Comparison of ENCODE assay signal across 23 mouse cellular contexts in the genomic region with DNA sequence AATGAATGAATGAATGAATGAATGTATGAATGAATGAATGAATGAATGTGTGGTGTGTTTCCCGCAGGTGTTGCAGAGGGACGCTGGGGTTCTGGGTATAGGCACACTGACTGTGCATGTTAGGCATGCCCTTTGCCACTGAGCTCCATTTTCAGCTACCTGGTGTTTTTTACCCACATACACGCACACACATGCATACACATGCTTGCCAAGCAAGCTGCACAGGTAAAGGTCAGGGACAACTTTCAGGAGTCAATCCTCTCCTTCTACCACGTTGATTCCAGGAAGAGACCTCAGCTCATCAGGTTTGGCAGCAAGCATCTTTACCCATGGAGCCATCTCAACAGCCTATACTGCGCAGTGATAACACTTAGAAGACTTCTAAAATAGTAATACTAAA. TPM values are rescaled to one million over a fixed set of nuclear protein-coding genes. Genes with fewer than 3 reads are reported as not detected.
A peak's percentile ranks its signal among the peaks of the same experiment; 100 is the strongest.
DNase-seq lines count a peak whose midpoint lies in the region; ATAC-seq and TF ChIP-seq lines count a peak whose summit lies in the region.
"Had no signal": no experiment of that assay in that cellular context is flagged by ENCODE, and none has a peak within 500 bp of the region (broad histone marks: within the 10 kb centered on the region; RNA-seq: fewer than 3 reads in every experiment).

No protein-coding gene starts in this region.

- H3K9me3 ChIP-seq in heart, embryonic 14.5 days (ENCODE audit: control insufficient read depth, low read length) = no peaks in the 10 kb centered on the region
- H3K9me3 ChIP-seq in liver, embryonic 13.5 days (replicated peaks) = no peaks in the 10 kb centered on the region
- H3K9me3 ChIP-seq in liver, embryonic 12.5 days (replicated peaks) = no peaks in the 10 kb centered on the region
- H3K9me3 ChIP-seq in liver, embryonic 16.5 days (replicated peaks; ENCODE audit: control insufficient read depth, low read length) = no peaks in the 10 kb centered on the region
- H3K9me3 ChIP-seq in forebrain, postnatal 0 days (ENCODE audit: low read length) = no peaks in the 10 kb centered on the region
- H3K9me3 ChIP-seq: embryonic facial prominence, embryonic 13.5 days; forebrain, embryonic 12.5 days; kidney, embryonic 15.5 days; lung, embryonic 15.5 days; stomach, embryonic 15.5 days had no signal

- TF ChIP-seq POLR2A in cerebellum, adult 2 months (IDR thresholded peaks at IDR 0.05; ENCODE audit: borderline replicate concordance, insufficient read depth, low read length) = no peak

- peak overlapping the region; percentile 47 for H3K4me2 ChIP-seq in heart, embryonic 14.5 days (ENCODE audit: low read length)
- H3K4me2 ChIP-seq in liver, embryonic 13.5 days = no peak overlapping the region
- no peak overlapping the region for H3K4me2 ChIP-seq in liver, embryonic 12.5 days
- H3K4me2 ChIP-seq in liver, embryonic 16.5 days (ENCODE audit: low read depth, low read length) = no peak overlapping the region
- no peak overlapping the region for H3K4me2 ChIP-seq in forebrain, postnatal 0 days (ENCODE audit: low read depth)
- H3K4me2 ChIP-seq: embryonic facial prominence, embryonic 13.5 days; forebrain, embryonic 12.5 days; kidney, embryonic 15.5 days; lung, embryonic 15.5 days; midbrain, embryonic 11.5 days; stomach, embryonic 15.5 days had no signal

- intact Hi-C loops in heart, postnatal 25 days (cut with DNase I) = no loop called here

- no peak for TF ChIP-seq CTCF in cerebellum, adult 2 months (IDR thresholded peaks at IDR 0.05; ENCODE audit: borderline replicate concordance, insufficient read depth, low read depth, low read length)
- no peak for TF ChIP-seq CTCF in forebrain, postnatal 0 days (IDR thresholded peaks at IDR 0.05; ENCODE audit: low read depth)

- peaks cover 8% of the 10 kb centered on the region for H3K36me3 ChIP-seq in heart, embryonic 14.5 days (ENCODE audit: control insufficient read depth, insufficient read depth, low read length)
- H3K36me3 ChIP-seq in liver, embryonic 13.5 days = peaks cover 19% of the 10 kb centered on the region
- H3K36me3 ChIP-seq in liver, embryonic 12.5 days = peaks cover 40% of the 10 kb centered on the region
- no peaks in the 10 kb centered on the region for H3K36me3 ChIP-seq in liver, embryonic 16.5 days (ENCODE audit: control insufficient read depth, insufficient read depth)
- H3K36me3 ChIP-seq in forebrain, postnatal 0 days (ENCODE audit: insufficient read depth) = no peaks in the 10 kb centered on the region; the same call in 1 of the 2 replicates

- peaks cover 22% of the 10 kb centered on the region for H3K4me1 ChIP-seq in cerebellum, adult 2 months (ENCODE audit: control insufficient read depth, insufficient read depth, low read length)
- peaks cover 25 to 59% of the 10 kb centered on the region in 2 experiments for H3K4me1 ChIP-seq in heart, embryonic 14.5 days (ENCODE audit: control insufficient read depth in 2 of 2, insufficient read depth in 2 of 2, low read length in 2 of 2)
- peaks cover 72% of the 10 kb centered on the region for H3K4me1 ChIP-seq in liver, embryonic 13.5 days (replicated peaks)
- peaks cover 66% of the 10 kb centered on the region for H3K4me1 ChIP-seq in liver, embryonic 12.5 days
- H3K4me1 ChIP-seq in liver, embryonic 16.5 days (ENCODE audit: control insufficient read depth, low read depth, low read length) = peaks cover 24% of the 10 kb centered on the region
- no peaks in the 10 kb centered on the region for H3K4me1 ChIP-seq in forebrain, postnatal 0 days (ENCODE audit: insufficient read depth)
- H3K4me1 ChIP-seq: embryonic facial prominence, embryonic 13.5 days; lung, embryonic 15.5 days; stomach, embryonic 15.5 days had no signal

- 73% methylated on average over 5 of the region's 5 CpGs for WGBS in cerebellum, adult 2 months
- WGBS in heart, embryonic 14.5 days = 92% methylated on average over 5 of the region's 5 CpGs
- WGBS in liver, embryonic 13.5 days (ENCODE audit: insufficient replicate concordance) = 82% methylated on average over 5 of the region's 5 CpGs
- 85% methylated on average over 5 of the region's 5 CpGs for WGBS in liver, embryonic 12.5 days (ENCODE audit: insufficient replicate concordance)
- 83% methylated on average over 5 of the region's 5 CpGs for WGBS in liver, embryonic 16.5 days (ENCODE audit: insufficient replicate concordance)
- 96% methylated on average over 5 of the region's 5 CpGs for WGBS in forebrain, postnatal 0 days

- no peak overlapping the region for H3K9ac ChIP-seq in heart, embryonic 14.5 days (ENCODE audit: low read length)
- no peak overlapping the region for H3K9ac ChIP-seq in liver, embryonic 13.5 days
- no peak overlapping the region for H3K9ac ChIP-seq in liver, embryonic 12.5 days
- H3K9ac ChIP-seq in liver, embryonic 16.5 days (ENCODE audit: low read depth, low read length) = no peak overlapping the region
- H3K9ac ChIP-seq in forebrain, postnatal 0 days = no peak overlapping the region
- H3K9ac ChIP-seq: embryonic facial prominence, embryonic 13.5 days; forebrain, embryonic 12.5 days; kidney, embryonic 15.5 days; lung, embryonic 15.5 days; stomach, embryonic 15.5 days had no signal

- no peak overlapping the region for H3K4me3 ChIP-seq in cerebellum, adult 2 months (replicated peaks; ENCODE audit: insufficient read depth, low read depth, low read length)
- no peak overlapping the region for H3K4me3 ChIP-seq in heart, embryonic 14.5 days (ENCODE audit: control insufficient read depth in 1 of 2, insufficient read depth in 1 of 2, low read depth in 1 of 2, low read length in 2 of 2)
- H3K4me3 ChIP-seq in liver, embryonic 13.5 days (replicated peaks) = no peak overlapping the region
- no peak overlapping the region for H3K4me3 ChIP-seq in liver, embryonic 12.5 days
- H3K4me3 ChIP-seq in liver, embryonic 16.5 days (ENCODE audit: low read depth, low read length) = no peak overlapping the region
- H3K4me3 ChIP-seq in forebrain, postnatal 0 days (ENCODE audit: low read depth, low read length) = no peak overlapping the region
- H3K4me3 ChIP-seq: embryonic facial prominence, embryonic 13.5 days; erythroblast, embryonic 14.5 days; forebrain, embryonic 12.5 days; kidney, embryonic 15.5 days; lung, embryonic 15.5 days; stomach, embryonic 15.5 days had no signal

- 0 out of 2 replicates have a peak, but pooled peaks cover 2% of the 10 kb centered on the region for H3K27me3 ChIP-seq in cerebellum, adult 2 months (ENCODE audit: control insufficient read depth, insufficient read depth, low read length)
- no peaks in the 10 kb centered on the region for H3K27me3 ChIP-seq in heart, embryonic 14.5 days (ENCODE audit: control insufficient read depth, insufficient read depth, low read length)
- no peaks in the 10 kb centered on the region for H3K27me3 ChIP-seq in liver, embryonic 13.5 days
- no peaks in the 10 kb centered on the region for H3K27me3 ChIP-seq in liver, embryonic 12.5 days (replicated peaks)
- H3K27me3 ChIP-seq in liver, embryonic 16.5 days (ENCODE audit: control insufficient read depth, insufficient read depth, low read depth, low read length) = no peaks in the 10 kb centered on the region
- no peaks in the 10 kb centered on the region for H3K27me3 ChIP-seq in forebrain, postnatal 0 days (ENCODE audit: insufficient read depth, low read length)
- H3K27me3 ChIP-seq: embryonic facial prominence, embryonic 13.5 days; forebrain, embryonic 12.5 days; kidney, embryonic 15.5 days; lung, embryonic 15.5 days; stomach, embryonic 15.5 days had no signal

- DNase-seq in cerebellum, adult 2 months = no peak
- DNase-seq in cerebellum, postnatal 25 days = no peak
- no peak for DNase-seq in heart, postnatal 25 days (ENCODE audit: low spot score)
- no peak for DNase-seq in liver, embryonic 13.5 days
- DNase-seq in forebrain, postnatal 0 days = no peak
- DNase-seq: cerebellum, adult 11 months; cerebellum, postnatal 36 days; embryo, embryonic 11 days; kidney, adult 11 months; kidney, postnatal 36 days; thymus, adult 2 months; thymus, postnatal 4 days had no signal

- ATAC-seq in heart, embryonic 14.5 days (ENCODE audit: insufficient number of reproducible peaks, insufficient read depth, low FRiP score, low read depth) = no peak
- no peak for ATAC-seq in liver, embryonic 13.5 days (ENCODE audit: low read depth)
- ATAC-seq in liver, embryonic 12.5 days = no peak
- ATAC-seq in liver, embryonic 16.5 days (ENCODE audit: low read depth) = no peak
- no peak for ATAC-seq in forebrain, postnatal 0 days
- ATAC-seq: hindbrain, postnatal 0 days had no signal

- 0 out of 2 replicates have a peak overlapping the region, but pooled peaks have one; percentile 40 for H3K27ac ChIP-seq in cerebellum, adult 2 months (ENCODE audit: insufficient read depth, low read length)
- H3K27ac ChIP-seq in heart, embryonic 14.5 days (replicated peaks in 1 of 2; ENCODE audit: control insufficient read depth in 1 of 2, insufficient read depth in 1 of 2, low read depth in 2 of 2, low read length in 2 of 2) = peak overlapping the region; percentile 68 to 77; a peak in 3 of 4 replicates
- H3K27ac ChIP-seq in liver, embryonic 13.5 days = peak overlapping the region; percentile 49; the same call in 1 of the 2 replicates
- no peak overlapping the region for H3K27ac ChIP-seq in liver, embryonic 12.5 days
- H3K27ac ChIP-seq in liver, embryonic 16.5 days (ENCODE audit: low read length) = peak overlapping the region; percentile 37
- H3K27ac ChIP-seq in forebrain, postnatal 0 days (ENCODE audit: low read depth, low read length) = no peak overlapping the region
- H3K27ac ChIP-seq: embryonic facial prominence, embryonic 13.5 days; forebrain, embryonic 12.5 days; hindbrain, postnatal 0 days; kidney, embryonic 15.5 days; lung, embryonic 15.5 days; stomach, embryonic 15.5 days had no signal

RNA-seq across cellular contexts. Expression of gene Grb2, which starts 16.9 kb away (rescaled TPM):
- polyA plus RNA-seq in cerebellum, adult 2 months (2012; rRNA removed) = 132 and 149 TPM in 2 replicates
- polyA plus RNA-seq in heart, embryonic 14.5 days (2014; fragmentation: Nextera tagmentation; extraction: Ambion mirVana) = 59.4 and 63.9 TPM in 2 replicates
- total RNA-seq in heart, postnatal 25 days (2021) = 100 to 1,000 TPM; 107 to 108 TPM
- 56.7 and 63.5 TPM in 2 replicates for polyA plus RNA-seq in liver, embryonic 13.5 days (2015; fragmentation: Nextera tagmentation; extraction: Ambion mirVana)
- 78.6 and 89.6 TPM in 2 replicates for polyA plus RNA-seq in liver, embryonic 12.5 days (2016; fragmentation: Nextera tagmentation; extraction: Ambion mirVana)
- polyA plus RNA-seq in liver, embryonic 16.5 days (2015; fragmentation: Nextera tagmentation; extraction: Ambion mirVana) = 49.1 and 53.1 TPM in 2 replicates
- total RNA-seq in forebrain, postnatal 0 days (2014; rRNA removed) = 88.2 and 91.9 TPM in 2 replicates
- polyA plus RNA-seq in forebrain, postnatal 0 days (2015; fragmentation: Nextera tagmentation; extraction: Ambion mirVana) = 153 and 162 TPM in 2 replicates

Comparison
In these comparisons a context has a peak if more than half of its experiments do, and no peak if none do; other contexts are left out.
1. H3K27ac ChIP-seq: peak in cerebellum, adult 2 months (single experiment), heart, embryonic 14.5 days (2 of 2), liver, embryonic 13.5 days (single experiment) and liver, embryonic 16.5 days (single experiment); none in liver, embryonic 12.5 days (single experiment) and forebrain, postnatal 0 days (single experiment).